Mouse (Mus musculus): ENCODE data around the gene Glis2. TPM values are rescaled to one million over a fixed set of nuclear protein-coding genes. Genes with fewer than 3 reads are reported as not detected.

The Glis2 gene
- polyA plus RNA-seq, 1 experiment = 29.6 TPM

DNA sequence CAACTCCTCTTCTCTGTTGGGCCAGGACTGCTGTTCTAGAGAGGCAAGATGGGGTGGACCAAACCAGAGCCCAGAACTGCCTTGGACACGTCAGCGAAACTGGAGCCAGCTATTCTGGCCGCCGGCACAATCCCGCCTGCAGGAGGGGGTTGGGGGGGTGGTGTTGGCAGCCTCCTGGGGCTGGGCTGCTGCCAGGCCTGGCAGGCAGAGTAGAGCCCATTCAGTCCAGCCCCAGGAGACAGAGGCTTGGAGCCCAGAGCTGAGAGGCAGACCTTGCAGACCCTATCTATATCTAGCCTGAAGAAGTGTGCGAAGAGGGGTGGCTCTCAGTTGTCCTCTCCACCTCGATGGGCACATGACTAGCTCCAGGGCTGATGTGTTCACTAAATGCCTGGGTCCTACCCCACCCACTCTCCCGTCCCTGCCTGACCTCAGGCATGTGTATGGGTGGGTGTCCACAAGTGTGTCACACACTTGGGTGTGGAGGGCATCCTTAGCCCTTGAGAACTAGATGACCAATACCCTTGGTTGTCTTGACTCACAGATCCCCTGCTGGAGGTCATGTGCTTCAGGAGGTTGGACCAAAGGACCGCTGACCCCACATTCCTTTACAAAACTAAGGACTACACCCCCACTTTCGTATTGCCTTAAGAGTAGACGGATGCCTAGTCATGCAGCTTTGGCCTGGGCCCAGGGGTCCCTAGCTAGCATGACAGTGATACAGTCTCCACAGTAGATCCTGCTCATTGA lies 49.3 kb downstream of the Glis2 start:
- Histone ChIP-seq H3K36me3 (ENCODE audit: control insufficient read depth, insufficient read depth) (no peaks in the 10 kb centered on the region), H3K4me3 (peak overlapping the region; percentile 61)

DNA sequence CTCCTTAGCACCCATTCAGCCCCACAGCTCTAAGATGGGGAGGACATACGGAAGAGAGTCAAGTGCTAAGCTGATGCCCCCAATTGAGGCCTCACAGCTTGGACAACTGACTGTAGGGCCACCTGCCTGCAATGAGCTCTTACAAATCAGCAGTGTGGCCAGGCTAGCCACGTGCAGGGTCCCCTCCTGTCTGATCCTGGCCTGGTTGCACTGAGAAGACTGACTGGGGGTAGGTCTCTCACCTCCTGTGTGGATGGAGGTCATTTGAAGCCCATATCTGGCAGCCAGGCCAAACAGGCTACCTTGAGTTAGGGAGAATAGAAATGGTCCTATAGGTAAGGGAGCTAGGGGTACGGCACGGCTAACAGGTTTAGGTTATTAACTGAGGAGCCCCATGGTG lies 51.4 kb downstream of the Glis2 start:
- Histone ChIP-seq H3K4me2 (ENCODE audit: low read depth) (peak overlapping the region; percentile 64), H3K36me3 (ENCODE audit: control insufficient read depth, insufficient read depth) (peaks cover 7% of the 10 kb centered on the region), H3ac (ENCODE audit: control insufficient read depth, insufficient read length) (no peak overlapping the region), H3K79me2 (ENCODE audit: control insufficient read depth, insufficient read depth) (peaks cover 74% of the 10 kb centered on the region), H3K27me3 (ENCODE audit: control insufficient read depth, insufficient read depth, insufficient read length) (no peaks in the 10 kb centered on the region), H3K4me3 (no peak overlapping the region)
- TF ChIP-seq USF1 (IDR thresholded peaks at IDR 0.05; ENCODE audit: low read depth) (no peak), POLR2AphosphoS2 (IDR thresholded peaks at IDR 0.05; ENCODE audit: insufficient read length, low read depth) (no peak), POLR2A (IDR thresholded peaks at IDR 0.05; ENCODE audit: insufficient read length, low read depth) (peak; percentile 10), E2F4 (IDR thresholded peaks at IDR 0.05; ENCODE audit: insufficient read depth) (no peak)

More for the DNA sequence above, 49.3 kb downstream of the Glis2 start:
- Histone ChIP-seq H3K79me2 (ENCODE audit: control insufficient read depth, insufficient read depth) (peaks cover 70% of the 10 kb centered on the region), H3K4me2 (ENCODE audit: low read depth) (peak overlapping the region; percentile 90), H3ac (ENCODE audit: control insufficient read depth, insufficient read length) (peak overlapping the region; percentile 1), H3K27me3 (ENCODE audit: control insufficient read depth, insufficient read depth, insufficient read length) (no peaks in the 10 kb centered on the region)
- TF ChIP-seq SRF (IDR thresholded peaks at IDR 0.05; ENCODE audit: control insufficient read depth, insufficient read length, low read depth) = no peak
- TF ChIP-seq MAX (IDR thresholded peaks at IDR 0.05; ENCODE audit: low read depth) = no peak
- TF ChIP-seq MYOG (IDR thresholded peaks at IDR 0.05; ENCODE audit: control insufficient read depth in 1 of 3, insufficient read depth in 1 of 3, insufficient read length in 2 of 3, low read depth in 2 of 3) = peak in 1 of 3 experiments; percentile 72
- TF ChIP-seq CEBPB (IDR thresholded peaks at IDR 0.05; ENCODE audit: insufficient read depth, poor library complexity, severe bottlenecking) = no peak
- peak; percentile 24 for TF ChIP-seq TCF12 (IDR thresholded peaks at IDR 0.05; ENCODE audit: insufficient read depth, poor library complexity, severe bottlenecking)
- TF ChIP-seq USF1 (IDR thresholded peaks at IDR 0.05; ENCODE audit: low read depth) = peak; percentile 36
- no peak for TF ChIP-seq REST (IDR thresholded peaks at IDR 0.05; ENCODE audit: insufficient read depth, insufficient read length)
- TF ChIP-seq MYOD1 (IDR thresholded peaks at IDR 0.05; ENCODE audit: control insufficient read depth in 1 of 3, insufficient read length in 2 of 3, low read depth in 2 of 3) = peak in 1 of 3 experiments; percentile 50
- TF ChIP-seq POLR2A (IDR thresholded peaks at IDR 0.05; ENCODE audit: insufficient read length, low read depth) = no peak
- TF ChIP-seq POLR2AphosphoS2 (IDR thresholded peaks at IDR 0.05; ENCODE audit: insufficient read length, low read depth) = peak; percentile 48
- no peak for TF ChIP-seq E2F4 (IDR thresholded peaks at IDR 0.05; ENCODE audit: insufficient read depth)
- no peak for TF ChIP-seq TCF3 (IDR thresholded peaks at IDR 0.05; ENCODE audit: insufficient read length, low read depth)

DNA sequence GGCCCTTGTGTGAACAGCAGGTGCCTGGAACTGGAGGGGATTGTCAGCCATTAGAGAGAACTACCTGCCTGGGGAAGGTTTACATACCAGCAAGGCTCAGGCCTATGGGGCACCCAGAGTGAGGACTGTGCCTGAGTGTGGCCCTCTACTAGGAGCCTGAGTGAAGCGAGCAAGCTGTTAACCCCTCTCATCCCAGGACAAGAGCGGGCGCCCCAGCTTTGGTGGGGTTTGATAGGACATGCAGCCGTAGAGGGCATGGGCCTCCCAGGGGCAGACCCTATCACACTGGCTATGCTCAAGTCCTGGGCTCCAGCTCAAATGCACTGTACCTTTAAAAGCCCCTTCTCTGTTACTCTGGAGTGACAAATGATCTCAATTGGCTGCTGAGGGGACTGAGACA lies 52.3 kb downstream of the Glis2 start:
- Histone ChIP-seq H3K4me3 (no peak overlapping the region), H3K4me2 (ENCODE audit: low read depth) (peak overlapping the region; percentile 64), H3K27me3 (ENCODE audit: control insufficient read depth, insufficient read depth, insufficient read length) (no peaks in the 10 kb centered on the region), H3K36me3 (ENCODE audit: control insufficient read depth, insufficient read depth) (peaks cover 9% of the 10 kb centered on the region), H3K79me2 (ENCODE audit: control insufficient read depth, insufficient read depth) (peaks cover 71% of the 10 kb centered on the region), H3ac (ENCODE audit: control insufficient read depth, insufficient read length) (no peak overlapping the region)
- TF ChIP-seq POLR2A (IDR thresholded peaks at IDR 0.05; ENCODE audit: insufficient read length, low read depth) (no peak), MAX (IDR thresholded peaks at IDR 0.05; ENCODE audit: low read depth) (no peak), USF1 (IDR thresholded peaks at IDR 0.05; ENCODE audit: low read depth) (no peak), TCF3 (IDR thresholded peaks at IDR 0.05; ENCODE audit: insufficient read length, low read depth) (no peak), MYOD1 (IDR thresholded peaks at IDR 0.05; ENCODE audit: control insufficient read depth in 1 of 3, insufficient read length in 2 of 3, low read depth in 2 of 3) (no peak), MYOG (IDR thresholded peaks at IDR 0.05; ENCODE audit: control insufficient read depth in 1 of 3, insufficient read depth in 1 of 3, insufficient read length in 2 of 3, low read depth in 2 of 3) (no peak), POLR2AphosphoS2 (IDR thresholded peaks at IDR 0.05; ENCODE audit: insufficient read length, low read depth) (peak; percentile 30)

DNA sequence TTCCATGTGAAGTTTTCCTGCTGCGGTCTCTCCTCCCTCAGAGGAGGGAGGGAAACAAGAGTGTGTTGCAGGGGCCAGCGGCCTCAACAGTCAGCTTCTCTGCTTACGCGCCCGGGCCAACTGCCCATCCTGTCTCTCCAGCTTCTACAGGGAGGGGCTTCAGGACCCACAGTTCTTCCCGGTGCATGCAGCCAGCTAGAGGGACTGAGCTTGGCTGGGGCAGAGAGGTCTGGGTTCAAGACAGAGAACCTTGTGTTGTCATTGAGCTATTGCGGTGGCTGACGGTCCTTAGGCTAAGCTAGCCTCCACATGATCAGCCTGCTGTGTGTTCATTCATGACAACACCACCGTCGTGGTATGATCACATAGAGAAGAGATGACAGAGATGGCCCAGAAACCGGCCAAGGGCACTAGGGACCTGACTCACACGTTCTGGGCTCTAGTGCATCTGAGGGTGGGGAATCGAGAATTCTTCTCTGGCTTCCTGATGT lies 53.2 kb downstream of the Glis2 start:
- peaks cover 18% of the 10 kb centered on the region for H3K36me3 ChIP-seq (ENCODE audit: control insufficient read depth, insufficient read depth)
- TF ChIP-seq POLR2AphosphoS2 (IDR thresholded peaks at IDR 0.05; ENCODE audit: insufficient read length, low read depth) = peak; percentile 8
- TF ChIP-seq MYOD1 (IDR thresholded peaks at IDR 0.05; ENCODE audit: control insufficient read depth in 1 of 3, insufficient read length in 2 of 3, low read depth in 2 of 3) = no peak
- TF ChIP-seq USF1 (IDR thresholded peaks at IDR 0.05; ENCODE audit: low read depth) = peak; percentile 13
- no peak overlapping the region for H3K4me3 ChIP-seq
- H3K4me2 ChIP-seq (ENCODE audit: low read depth) = peak overlapping the region; percentile 64
- H3K79me2 ChIP-seq (ENCODE audit: control insufficient read depth, insufficient read depth) = peaks cover 63% of the 10 kb centered on the region
- H3ac ChIP-seq (ENCODE audit: control insufficient read depth, insufficient read length) = no peak overlapping the region
- H3K27me3 ChIP-seq (ENCODE audit: control insufficient read depth, insufficient read depth, insufficient read length) = no peaks in the 10 kb centered on the region

DNA sequence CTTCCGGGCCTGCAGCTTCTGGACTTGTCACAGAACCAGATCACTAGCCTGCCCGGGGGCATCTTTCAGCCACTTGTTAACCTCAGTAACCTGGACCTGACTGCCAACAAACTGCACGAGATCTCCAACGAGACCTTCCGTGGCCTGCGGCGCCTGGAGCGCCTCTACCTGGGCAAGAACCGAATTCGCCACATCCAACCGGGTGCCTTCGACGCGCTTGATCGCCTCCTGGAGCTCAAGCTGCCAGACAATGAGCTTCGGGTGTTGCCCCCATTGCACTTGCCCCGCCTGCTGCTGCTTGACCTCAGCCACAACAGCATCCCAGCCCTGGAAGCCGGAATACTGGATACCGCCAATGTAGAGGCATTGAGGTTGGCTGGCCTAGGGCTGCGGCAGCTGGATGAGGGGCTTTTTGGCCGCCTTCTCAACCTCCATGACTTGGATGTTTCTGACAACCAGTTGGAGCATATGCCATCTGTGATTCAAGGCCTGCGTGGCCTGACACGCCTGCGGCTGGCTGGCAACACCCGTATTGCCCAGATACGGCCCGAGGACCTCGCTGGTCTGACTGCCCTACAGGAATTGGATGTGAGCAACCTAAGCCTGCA lies 54.0 kb downstream of the Glis2 start:
- peaks cover 23% of the 10 kb centered on the region for H3K36me3 ChIP-seq (ENCODE audit: control insufficient read depth, insufficient read depth)
- H3K27me3 ChIP-seq (ENCODE audit: control insufficient read depth, insufficient read depth, insufficient read length) = no peaks in the 10 kb centered on the region
- H3K4me2 ChIP-seq (ENCODE audit: low read depth) = peak overlapping the region; percentile 64
- TF ChIP-seq POLR2AphosphoS2 (IDR thresholded peaks at IDR 0.05; ENCODE audit: insufficient read length, low read depth) (no peak), MYOG (IDR thresholded peaks at IDR 0.05; ENCODE audit: control insufficient read depth in 1 of 3, insufficient read depth in 1 of 3, insufficient read length in 2 of 3, low read depth in 2 of 3) (peak in 1 of 3 experiments; percentile 17), REST (IDR thresholded peaks at IDR 0.05; ENCODE audit: insufficient read depth, insufficient read length) (no peak), MYOD1 (IDR thresholded peaks at IDR 0.05; ENCODE audit: control insufficient read depth in 1 of 3, insufficient read length in 2 of 3, low read depth in 2 of 3) (no peak)
- H3K79me2 ChIP-seq (ENCODE audit: control insufficient read depth, insufficient read depth) = peaks cover 55% of the 10 kb centered on the region
- H3ac ChIP-seq (ENCODE audit: control insufficient read depth, insufficient read length) = no peak overlapping the region
- no peak overlapping the region for H3K4me3 ChIP-seq

Measured in myocyte (in vitro differentiated cells).